Mouse (Mus musculus) cerebellum, postnatal 4 days (tissue): ENCODE results near the gene Maml3.

ENCODE experiments used
- DNase-seq, 2 experiments: peaks; one replicate each; pipeline ENCODE4 v3.0.0; 2022; ENCODE audit warnings: low spot score in 2 of 2, mixed read lengths in 1 of 2

Gene Maml3

GRCm38 (mm10) chr3:51958751-51959150 is 146.1 kb downstream of the Maml3 start:
- DNase-seq: no peak

DNA sequence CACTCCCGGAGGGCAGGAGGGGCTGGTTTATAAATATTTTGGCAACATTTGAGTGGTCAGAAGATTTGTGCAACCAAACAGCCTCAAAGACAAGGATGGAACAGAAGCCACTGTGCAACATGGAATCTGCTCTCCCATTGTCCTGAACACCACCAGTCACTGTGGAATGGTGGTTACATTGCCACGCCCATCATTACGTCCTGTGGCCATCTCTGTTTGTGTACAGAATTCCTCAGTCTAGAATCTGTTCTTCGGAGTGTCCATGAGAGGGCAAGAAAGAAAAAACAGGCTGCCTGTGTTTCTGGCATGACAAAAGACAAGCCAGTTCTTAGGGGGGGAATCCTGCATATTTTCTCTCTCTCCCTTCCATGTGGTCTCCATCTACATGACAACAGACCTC is 150.4 kb downstream of the Maml3 start:
- DNase-seq: no peak

GRCm38 (mm10) chr3:51953927-51954326 is 150.9 kb downstream of the Maml3 start:
- DNase-seq: no peak

DNA sequence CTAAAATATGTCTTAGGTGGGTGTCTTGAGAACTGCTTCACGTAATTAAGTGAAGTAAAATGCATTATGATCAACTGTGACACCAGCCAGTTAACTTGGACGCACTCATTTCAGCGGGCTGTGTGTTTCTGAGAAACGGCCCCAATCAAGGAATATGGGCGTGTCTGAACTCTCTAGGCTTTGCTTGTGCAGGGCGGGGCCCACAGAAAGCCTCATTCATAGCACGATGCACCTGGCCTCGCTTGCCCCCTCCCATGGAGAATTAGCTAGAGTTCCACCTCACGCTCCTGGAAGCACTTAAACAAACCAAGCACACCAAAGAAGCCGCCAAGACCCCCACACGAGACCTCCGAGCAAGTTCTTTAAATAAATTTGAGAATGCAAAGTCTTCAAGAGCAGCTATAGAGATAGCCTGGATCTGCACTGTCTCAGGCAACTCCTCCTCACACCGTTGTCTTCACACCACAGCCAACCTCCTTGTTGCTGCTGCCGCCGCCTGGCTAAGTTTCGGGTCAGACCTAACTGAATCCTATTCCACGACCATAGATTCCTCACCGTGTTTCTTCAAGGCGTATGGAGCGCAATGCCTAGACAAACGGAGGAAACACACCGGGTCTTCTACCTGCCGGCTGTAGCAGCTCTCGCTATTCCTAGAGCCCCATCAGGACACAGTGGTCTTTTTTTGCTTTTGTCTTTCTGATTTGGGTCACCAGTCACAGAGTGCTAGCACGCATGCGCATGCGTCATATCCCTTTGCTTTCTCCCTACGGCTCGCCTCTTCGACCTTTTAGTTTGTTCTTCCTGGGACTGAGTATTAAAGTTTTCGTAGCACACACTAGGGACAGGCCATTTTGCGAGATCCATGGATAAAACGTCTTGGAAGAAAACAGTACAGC is 151.9 kb downstream of the Maml3 start:
- DNase-seq: no peak

DNA sequence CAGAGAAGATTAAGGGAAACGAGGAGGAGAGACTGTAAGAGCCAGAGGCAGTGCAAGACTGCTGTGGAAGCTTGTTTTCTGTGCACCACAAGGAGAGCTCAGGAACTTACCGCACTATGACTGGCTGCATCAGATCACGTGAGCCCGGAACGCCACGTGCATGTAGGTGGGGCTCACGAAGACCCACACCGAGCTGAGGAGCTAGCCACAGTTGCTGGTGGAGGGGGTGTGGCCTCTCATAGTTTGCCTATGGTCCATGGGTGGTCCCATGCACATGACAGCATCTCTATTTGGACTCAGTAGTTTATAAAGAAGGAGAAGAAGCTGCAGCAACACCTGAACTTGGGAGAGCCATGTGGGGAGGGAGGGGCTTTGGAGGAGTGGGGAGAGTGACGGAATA is 152.6 kb downstream of the Maml3 start:
- no peak for DNase-seq

GRCm38 (mm10) chr3:51949651-51950050 is 155.2 kb downstream of the Maml3 start:
- DNase-seq: no peak

GRCm38 (mm10) chr3:51947168-51947567 is 157.7 kb downstream of the Maml3 start:
- DNase-seq: no peak

DNA sequence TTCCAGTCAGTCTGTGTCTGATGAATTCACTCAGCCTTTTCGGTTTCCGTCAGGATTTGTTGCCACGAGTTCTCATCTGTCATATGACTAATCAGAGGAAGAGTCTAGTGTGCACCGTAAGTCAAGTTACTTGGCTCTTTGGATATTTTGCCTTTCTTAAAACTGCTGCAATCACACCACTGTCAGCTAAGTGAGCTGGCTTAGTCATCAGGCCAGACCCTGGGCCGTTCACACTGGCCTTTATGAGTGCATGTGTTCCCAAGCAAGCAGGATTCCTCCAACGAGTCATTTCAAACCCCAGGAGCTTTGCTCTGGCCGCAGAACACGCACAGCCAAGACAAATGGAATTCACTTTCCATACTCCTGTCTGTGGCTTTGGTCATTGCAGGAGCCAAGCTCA is 161.2 kb downstream of the Maml3 start:
- DNase-seq: no peak

GRCm38 (mm10) chr3:51941781-51942180 is 163.1 kb downstream of the Maml3 start:
- no peak for DNase-seq

DNA sequence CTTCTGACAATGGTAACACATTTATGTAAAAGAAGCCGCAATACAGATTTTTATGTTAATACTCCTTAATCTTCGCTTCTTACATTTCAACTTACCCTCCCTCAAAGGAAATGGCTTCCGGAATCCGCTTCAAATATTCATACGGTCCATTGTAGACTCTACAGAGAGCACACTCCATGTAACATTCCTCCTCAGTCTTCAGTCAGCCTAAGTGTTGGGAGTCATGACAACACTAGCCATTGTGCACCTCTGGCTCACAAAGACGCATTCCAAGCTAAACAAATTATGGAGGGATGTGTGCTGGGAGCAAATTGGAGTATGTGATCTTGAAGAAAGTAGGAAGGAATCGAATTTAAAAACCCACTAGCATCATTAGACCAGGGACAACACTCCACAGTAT is 165.0 kb downstream of the Maml3 start:
- DNase-seq: no peak

GRCm38 (mm10) chr3:51939054-51939453 is 165.8 kb downstream of the Maml3 start:
- DNase-seq: no peak

DNA sequence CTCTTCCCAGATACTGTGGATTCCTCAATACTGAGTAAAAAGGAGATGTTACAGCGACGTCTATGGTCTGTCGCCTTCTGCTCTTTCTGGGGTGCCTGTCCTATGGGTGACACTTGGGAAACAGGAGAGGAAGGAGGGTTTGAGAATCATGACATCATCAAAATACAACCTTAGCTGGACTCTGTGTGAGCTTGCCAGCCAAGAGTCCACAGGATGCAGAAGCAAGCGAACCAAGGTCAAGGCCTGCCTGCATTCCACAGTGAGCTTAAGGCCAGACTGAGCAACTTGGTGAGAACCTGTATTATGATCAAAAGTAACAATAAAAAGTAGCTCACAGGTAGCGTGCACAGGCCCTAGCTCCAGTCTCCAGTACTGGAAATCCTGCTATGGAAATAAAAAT is 167.7 kb downstream of the Maml3 start:
- no peak for DNase-seq

DNA sequence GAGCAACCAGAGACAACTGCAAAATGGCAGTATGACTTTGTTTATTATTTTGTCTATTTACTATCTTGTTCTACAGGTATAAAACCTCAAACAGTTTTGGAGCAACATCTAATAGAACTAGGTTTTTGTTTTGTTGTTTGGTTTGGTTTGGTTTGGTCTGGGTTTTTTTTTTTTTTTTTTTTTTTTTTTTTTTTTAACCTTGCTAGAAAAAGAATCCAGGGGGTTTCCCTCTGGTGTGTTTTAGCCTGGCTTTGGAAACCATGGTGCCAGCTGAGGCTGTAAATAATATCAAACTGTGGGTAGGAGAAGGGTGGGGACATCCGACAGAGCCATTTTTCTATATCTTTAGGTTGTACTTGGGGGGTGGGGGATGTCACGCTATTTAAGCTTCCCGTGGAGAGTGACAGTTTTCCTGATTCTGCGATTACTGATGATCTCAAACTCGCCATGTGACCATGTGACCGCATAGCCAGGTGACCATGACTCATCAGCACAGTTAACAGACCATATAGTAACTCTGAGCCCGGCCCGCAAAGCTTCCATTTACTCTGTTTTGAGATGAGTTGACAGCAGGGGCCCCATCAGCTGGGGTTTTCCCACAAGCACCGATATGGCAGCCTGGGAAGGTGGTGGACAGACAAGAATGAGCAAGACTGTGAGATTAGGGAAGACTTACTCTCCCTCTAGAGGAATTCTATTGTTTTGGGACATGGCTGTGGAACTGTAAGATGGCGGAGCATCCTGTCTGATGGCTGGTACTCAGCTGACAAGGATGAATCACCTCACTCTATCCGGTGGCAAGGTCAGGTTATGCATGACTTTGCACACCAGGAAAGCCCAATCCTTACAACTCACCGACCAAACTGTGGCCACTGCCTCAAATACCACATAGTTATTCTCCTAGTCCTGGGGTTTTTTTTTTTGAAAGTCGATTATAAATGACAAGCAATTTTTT is 170.1 kb downstream of the Maml3 start:
- DNase-seq: no peak

GRCm38 (mm10) chr3:51928188-51928587 is 176.7 kb downstream of the Maml3 start:
- DNase-seq: no peak

GRCm38 (mm10) chr3:51927591-51927990 is 177.3 kb downstream of the Maml3 start:
- DNase-seq: no peak

DNA sequence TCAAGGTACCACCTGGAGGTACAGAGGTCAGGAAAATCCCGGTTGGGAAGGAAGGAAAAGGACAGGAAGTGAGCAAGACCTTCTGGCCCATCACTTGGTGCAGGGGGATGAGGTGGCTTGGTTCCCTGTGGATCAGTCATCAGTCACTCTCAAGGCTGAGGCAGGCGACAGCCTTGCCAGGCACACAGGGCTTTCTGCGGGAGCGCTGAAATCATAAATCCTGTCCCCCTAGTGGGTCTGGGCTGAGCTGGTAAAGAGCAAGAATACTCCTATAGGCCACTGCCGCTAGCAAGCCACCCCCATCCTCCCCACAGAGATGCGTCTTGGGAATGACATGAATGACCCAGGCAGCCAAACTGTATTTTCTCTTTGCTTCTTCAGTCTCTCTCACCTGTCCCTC is 177.8 kb downstream of the Maml3 start:
- no peak for DNase-seq

GRCm38 (mm10) chr3:51925758-51926157 is 179.1 kb downstream of the Maml3 start:
- no peak for DNase-seq

DNA sequence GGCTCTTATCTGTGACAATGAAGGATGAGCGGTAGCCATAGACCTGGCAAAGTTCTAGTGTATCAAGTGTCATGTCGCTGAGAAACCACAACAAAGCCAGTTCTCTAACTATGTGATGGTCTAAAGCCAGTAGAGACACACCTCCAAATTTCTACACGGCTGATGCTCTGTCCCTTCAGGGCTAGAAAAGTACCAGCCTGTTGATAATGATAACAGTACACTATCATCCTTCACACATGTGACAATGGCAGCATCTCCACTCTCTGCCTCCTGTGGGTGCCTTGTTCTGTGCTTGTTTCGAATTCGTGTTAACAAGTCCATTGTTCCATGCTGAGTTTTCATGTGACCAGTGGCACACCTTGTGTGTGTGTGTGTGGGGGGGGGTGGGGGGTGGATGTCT is 180.2 kb downstream of the Maml3 start:
- DNase-seq: no peak

- DNase-seq: no peak
These were observed 181.1 kb downstream of the Maml3 start for GRCm38 (mm10) chr3:51923800-51924199.

DNA sequence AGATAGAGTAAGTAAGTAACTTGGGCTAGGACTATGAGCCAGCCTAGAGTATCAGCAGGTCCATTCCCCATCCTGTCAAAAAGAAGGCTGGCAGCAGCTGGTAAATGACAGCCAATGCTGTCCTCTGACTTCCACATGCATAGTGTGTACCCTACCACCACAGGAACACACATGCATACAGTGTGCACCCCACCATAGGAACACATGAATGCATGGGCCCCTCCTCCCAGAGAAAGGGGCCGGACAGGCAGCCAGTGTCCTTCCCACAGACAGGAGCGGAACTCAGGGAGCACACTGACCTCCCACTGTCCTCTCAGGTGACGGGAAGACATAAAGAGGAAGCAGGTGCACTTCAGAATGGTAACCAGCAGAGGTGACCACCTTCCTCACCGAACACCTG is 188.0 kb downstream of the Maml3 start:
- DNase-seq: no peak

DNA sequence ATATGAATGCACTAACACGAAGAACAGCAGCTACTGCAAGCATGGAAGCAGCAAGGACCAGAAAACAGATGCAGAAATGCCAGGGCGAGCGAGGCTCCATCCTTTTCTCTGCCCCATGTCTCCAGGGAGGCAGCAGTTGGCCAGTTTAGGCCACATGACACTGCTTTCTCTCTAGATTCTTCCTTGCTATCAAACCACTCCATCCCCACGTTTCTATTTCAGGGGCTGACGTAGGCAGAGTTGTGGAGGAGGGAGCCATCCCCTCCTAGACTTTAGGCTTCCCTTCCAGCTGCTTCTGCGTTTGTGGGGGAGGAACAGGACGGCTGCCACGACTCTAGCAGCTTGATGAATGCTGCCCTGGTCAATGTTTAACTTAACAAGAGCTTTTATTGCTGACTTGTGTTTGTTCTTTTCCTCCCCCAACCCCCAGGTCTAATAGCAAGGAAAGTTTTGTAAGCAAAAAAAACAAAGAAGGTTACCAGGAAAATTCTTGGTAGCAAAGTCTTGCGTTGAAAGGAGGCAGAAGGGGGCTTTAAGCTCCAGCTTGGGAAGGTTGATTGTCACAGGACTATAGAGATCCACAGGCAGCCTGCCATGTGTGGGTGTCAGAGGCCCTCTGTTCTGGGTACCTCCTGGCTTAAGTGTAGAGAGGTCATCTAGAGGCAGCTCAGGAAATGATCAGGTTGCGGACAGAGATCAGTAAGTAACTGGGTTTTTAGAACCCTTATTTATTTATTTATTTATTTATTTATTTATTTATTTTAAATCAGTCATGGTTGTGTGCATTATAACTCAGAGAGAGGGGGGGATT is 188.6 kb downstream of the Maml3 start:
- no peak for DNase-seq

GRCm38 (mm10) chr3:51915415-51915814 is 189.5 kb downstream of the Maml3 start:
- no peak for DNase-seq
